8 mouse cellular contexts compared by ENCODE assay signal in the genomic region with DNA sequence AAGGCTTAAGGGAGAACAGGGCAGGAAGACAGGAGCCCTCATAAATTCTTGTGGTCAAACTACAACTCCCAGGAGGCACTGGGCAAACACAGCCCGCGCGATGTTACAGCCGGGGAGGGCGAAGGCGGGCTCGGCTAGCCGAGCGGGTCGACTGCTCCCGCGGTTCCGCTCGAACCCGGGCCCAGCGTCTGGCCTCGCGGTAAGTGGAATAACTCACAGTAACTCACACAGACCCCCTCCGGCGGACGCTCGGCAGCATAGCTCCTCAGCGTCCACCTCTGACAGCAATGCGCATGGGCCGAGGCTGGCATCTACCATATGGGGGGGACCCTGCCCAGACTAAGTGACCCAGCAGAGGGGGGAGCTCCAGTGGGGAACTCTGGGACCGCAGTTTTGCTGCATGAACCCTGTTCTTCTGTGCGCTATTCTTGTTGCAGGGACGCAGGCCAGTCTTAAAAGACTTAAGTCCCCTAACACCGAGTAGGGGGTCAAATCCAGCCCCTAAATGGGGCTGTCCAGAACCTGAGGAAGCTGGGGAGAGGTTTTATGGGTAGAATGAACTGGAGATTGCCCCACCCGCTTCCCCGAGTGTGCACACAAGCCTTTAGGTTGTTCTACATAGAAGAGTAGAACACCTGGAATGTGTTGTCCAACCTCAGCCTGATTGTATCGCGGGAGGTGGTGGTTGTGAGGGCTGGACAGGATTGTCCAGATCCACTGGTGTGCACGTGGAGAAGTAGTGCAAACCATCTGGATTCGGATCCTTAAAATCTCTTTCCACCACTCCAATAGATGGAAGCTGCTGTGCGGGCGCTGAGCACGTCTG. TPM values are rescaled to one million over a fixed set of nuclear protein-coding genes. Genes with fewer than 3 reads are reported as not detected.
DNase-seq lines count a peak whose midpoint lies in the region; ATAC-seq and TF ChIP-seq lines count a peak whose summit lies in the region.

Gene Bckdk, plus strand, starts transcription at position 112 of the 826 bp plus-strand sequence.

- peak within 1 kb of the TSS; percentile 63; the same call in 1 of the 2 replicates for H3K27ac ChIP-seq in forebrain, embryonic 11.5 days (ENCODE audit: low read depth, low read length)
- H3K27ac ChIP-seq in heart, embryonic 16.5 days (ENCODE audit: low read length): peak within 1 kb of the TSS; percentile 84
- H3K27ac ChIP-seq in liver, embryonic 15.5 days (replicated peaks): peak within 1 kb of the TSS; percentile 87
- H3K27ac ChIP-seq in neural tube, embryonic 13.5 days (replicated peaks): peak within 1 kb of the TSS; percentile 88
- H3K27ac ChIP-seq in testis, adult 2 months (ENCODE audit: control insufficient read depth, insufficient read depth, low read depth, low read length): peak within 1 kb of the TSS; percentile 36; the same call in 1 of the 2 replicates

- TF ChIP-seq CTCF in testis, adult 2 months (IDR thresholded peaks at IDR 0.05; ENCODE audit: control insufficient read depth, insufficient read depth, insufficient replicate concordance, low read depth, low read length): no peak

- peaks cover 3% of the 10 kb centered on the region; the same call in 1 of the 2 replicates for H3K4me1 ChIP-seq in forebrain, embryonic 11.5 days (replicated peaks; ENCODE audit: control insufficient read depth, insufficient read depth, low read length)
- H3K4me1 ChIP-seq in heart, embryonic 16.5 days (ENCODE audit: control insufficient read depth, insufficient read depth, low read length): peaks cover 8% of the 10 kb centered on the region
- peaks cover 49% of the 10 kb centered on the region for H3K4me1 ChIP-seq in liver, embryonic 15.5 days (replicated peaks)
- peaks cover 15% of the 10 kb centered on the region for H3K4me1 ChIP-seq in neural tube, embryonic 13.5 days (replicated peaks)
- peaks cover 8% of the 10 kb centered on the region for H3K4me1 ChIP-seq in testis, adult 2 months (ENCODE audit: control insufficient read depth, insufficient read depth, low read length)

- TF ChIP-seq POLR2A in testis, adult 2 months (IDR thresholded peaks at IDR 0.05; ENCODE audit: control insufficient read depth, low read depth, low read length): peak; percentile 66

- peaks cover 13% of the 10 kb centered on the region for H3K36me3 ChIP-seq in forebrain, embryonic 11.5 days (ENCODE audit: control insufficient read depth, insufficient read depth, low read length)
- peaks cover 41% of the 10 kb centered on the region for H3K36me3 ChIP-seq in heart, embryonic 16.5 days (ENCODE audit: control insufficient read depth, insufficient read depth)
- H3K36me3 ChIP-seq in liver, embryonic 15.5 days (replicated peaks): peaks cover 45% of the 10 kb centered on the region
- peaks cover 40% of the 10 kb centered on the region for H3K36me3 ChIP-seq in neural tube, embryonic 13.5 days
- H3K36me3 ChIP-seq in testis, adult 2 months (ENCODE audit: control insufficient read depth, insufficient read depth, low read length): no peaks in the 10 kb centered on the region

- no peaks in the 10 kb centered on the region for H3K9me3 ChIP-seq in forebrain, embryonic 11.5 days (ENCODE audit: control insufficient read depth, low read length)
- no peaks in the 10 kb centered on the region for H3K9me3 ChIP-seq in heart, embryonic 16.5 days (replicated peaks; ENCODE audit: control insufficient read depth, low read length)
- H3K9me3 ChIP-seq in liver, embryonic 15.5 days (replicated peaks): no peaks in the 10 kb centered on the region
- H3K9me3 ChIP-seq in neural tube, embryonic 13.5 days: no peaks in the 10 kb centered on the region

- H3K9ac ChIP-seq in forebrain, embryonic 11.5 days (ENCODE audit: low read length): peak within 1 kb of the TSS; percentile 87
- H3K9ac ChIP-seq in heart, embryonic 16.5 days (ENCODE audit: low read length): peak within 1 kb of the TSS; percentile 95
- peak within 1 kb of the TSS; percentile 93 for H3K9ac ChIP-seq in liver, embryonic 15.5 days
- H3K9ac ChIP-seq in neural tube, embryonic 13.5 days: peak within 1 kb of the TSS; percentile 87

- peak within 1 kb of the TSS; percentile 71 for H3K4me3 ChIP-seq in forebrain, embryonic 11.5 days (ENCODE audit: low read depth, low read length)
- H3K4me3 ChIP-seq in heart, embryonic 16.5 days (ENCODE audit: low read length): peak within 1 kb of the TSS; percentile 91
- H3K4me3 ChIP-seq in liver, embryonic 15.5 days (replicated peaks): peak within 1 kb of the TSS; percentile 82
- H3K4me3 ChIP-seq in neural tube, embryonic 13.5 days: peak within 1 kb of the TSS; percentile 66
- peak within 1 kb of the TSS; percentile 87 for H3K4me3 ChIP-seq in testis, adult 2 months (ENCODE audit: control insufficient read depth, low read depth, low read length)

- peak; percentile 93 for ATAC-seq in forebrain, embryonic 11.5 days (replicated peaks; ENCODE audit: low FRiP score)
- peak; percentile 90 for ATAC-seq in heart, embryonic 16.5 days (replicated peaks; ENCODE audit: extremely low read depth, insufficient read depth, low FRiP score)
- peak; percentile 80 for ATAC-seq in liver, embryonic 15.5 days (ENCODE audit: insufficient read depth)
- peak; percentile 94 for ATAC-seq in neural tube, embryonic 13.5 days (ENCODE audit: low read depth)

- peak within 1 kb of the TSS; percentile 86 for H3K4me2 ChIP-seq in forebrain, embryonic 11.5 days (ENCODE audit: low read depth, low read length, severe bottlenecking)
- H3K4me2 ChIP-seq in heart, embryonic 16.5 days (ENCODE audit: low read depth, low read length): peak within 1 kb of the TSS; percentile 73
- H3K4me2 ChIP-seq in liver, embryonic 15.5 days: peak within 1 kb of the TSS; percentile 88
- peak within 1 kb of the TSS; percentile 83 for H3K4me2 ChIP-seq in neural tube, embryonic 13.5 days

- no peaks in the 10 kb centered on the region for H3K27me3 ChIP-seq in forebrain, embryonic 11.5 days (ENCODE audit: control insufficient read depth, insufficient read depth, low read length)
- H3K27me3 ChIP-seq in heart, embryonic 16.5 days (ENCODE audit: control insufficient read depth, insufficient read depth, low read length): no peaks in the 10 kb centered on the region
- H3K27me3 ChIP-seq in liver, embryonic 15.5 days: no peaks in the 10 kb centered on the region
- no peaks in the 10 kb centered on the region for H3K27me3 ChIP-seq in neural tube, embryonic 13.5 days
- H3K27me3 ChIP-seq in testis, adult 2 months (ENCODE audit: control insufficient read depth, insufficient read depth, low read length): no peaks in the 10 kb centered on the region

- 8% methylated on average over 38 of the region's 38 CpGs for WGBS in forebrain, embryonic 11.5 days
- 5% methylated on average over 38 of the region's 38 CpGs for WGBS in heart, embryonic 16.5 days
- WGBS in liver, embryonic 15.5 days (ENCODE audit: insufficient replicate concordance): 5% methylated on average over 38 of the region's 38 CpGs
- WGBS in neural tube, embryonic 13.5 days: 6% methylated on average over 38 of the region's 38 CpGs

- peak; percentile 36 to 53 for DNase-seq in CD8-positive naive resting alpha-beta T cell, adult 2 months (ENCODE audit: low read depth in 2 of 2, low spot score in 2 of 2)
- peak; percentile 65 for DNase-seq in c-Kit-positive CD71-negative TER-119-negative erythroid progenitor cells, embryonic 14.5 days (ENCODE audit: low read depth)
- DNase-seq in forebrain, embryonic 11.5 days (ENCODE audit: low spot score): peak; percentile 89
- DNase-seq in kidney, postnatal 36 days: peak; percentile 84 to 86

RNA-seq across cellular contexts. Expression of gene Bckdk, which starts in this region (rescaled TPM):
- 102 and 139 TPM in 2 replicates for polyA plus RNA-seq in forebrain, embryonic 11.5 days (2014; fragmentation: Nextera tagmentation; extraction: Ambion mirVana)
- 141 and 149 TPM in 2 replicates for polyA plus RNA-seq in heart, embryonic 16.5 days (2015; fragmentation: Nextera tagmentation; extraction: Ambion mirVana)
- polyA plus RNA-seq in liver, embryonic 15.5 days (2015; fragmentation: Nextera tagmentation; extraction: Ambion mirVana): 51.5 and 59.2 TPM in 2 replicates
- 55.3 and 64.4 TPM in 2 replicates for polyA plus RNA-seq in neural tube, embryonic 13.5 days (2015; fragmentation: Nextera tagmentation; extraction: Ambion mirVana)
- 7.9 and 10.6 TPM in 2 replicates for polyA plus RNA-seq in testis, adult 2 months (2012; rRNA removed)

Comparison
In these comparisons a context has a peak if more than half of its experiments do, and no peak if none do; other contexts are left out.
1. Peak in every context shown above with its lines: DNase-seq, ATAC-seq, H3K4me3 ChIP-seq and H3K27ac ChIP-seq.
2. H3K27ac ChIP-seq: peak in every context shown above with its lines; median percentile 88 in neural tube, embryonic 13.5 days; 87 in liver, embryonic 15.5 days; 84 in heart, embryonic 16.5 days; 63 in forebrain, embryonic 11.5 days; 36 in testis, adult 2 months.